Mouse (Mus musculus): Measurements from ENCODE around the gene Tenm4.

Gene Tenm4

DNA sequence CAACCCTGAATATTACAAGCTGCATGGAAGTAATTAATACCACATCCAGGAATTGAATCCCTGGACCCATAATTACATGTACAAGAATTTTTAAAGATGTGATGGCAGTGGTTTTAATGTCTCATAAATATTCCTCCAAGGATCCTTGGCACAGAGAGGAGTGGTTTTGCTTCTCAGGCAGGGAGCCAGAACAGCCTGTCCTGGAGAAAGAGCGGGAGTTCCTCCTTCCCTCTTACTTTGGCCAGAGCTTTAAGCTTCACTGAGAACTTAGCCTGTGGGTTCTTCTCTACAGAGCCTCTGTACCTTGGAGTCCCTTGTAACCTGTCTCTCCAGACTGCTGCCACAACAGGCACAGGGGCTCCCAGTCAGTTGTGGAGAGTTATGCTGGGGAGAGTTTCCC, 94.9 kb downstream of the Tenm4 start:
- no peak for TF ChIP-seq GATA4 (IDR thresholded peaks at IDR 0.05; ENCODE audit: insufficient replicate concordance, low read length)

DNA sequence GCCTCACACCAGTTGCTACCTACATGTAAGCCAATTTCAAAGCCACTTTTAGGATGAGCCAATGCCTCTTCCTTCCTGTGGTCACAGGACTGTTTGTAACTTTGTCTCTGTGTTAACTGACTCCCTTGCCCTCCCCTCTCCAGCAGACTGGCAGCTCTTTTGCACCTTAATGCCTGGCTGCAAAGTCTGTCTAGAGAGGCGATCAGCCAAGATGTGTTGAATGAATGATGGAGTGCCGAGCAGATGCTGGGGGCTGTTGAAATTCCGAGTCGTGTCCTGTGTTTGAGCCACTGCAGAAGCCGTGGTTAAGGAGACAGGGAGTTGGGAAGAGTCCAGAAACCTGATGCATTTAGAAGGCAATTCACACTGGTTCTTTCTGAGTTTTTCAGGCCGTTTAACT, 96.2 kb downstream of the Tenm4 start:
- TF ChIP-seq GATA4 (IDR thresholded peaks at IDR 0.05; ENCODE audit: insufficient replicate concordance, low read length): no peak

DNA sequence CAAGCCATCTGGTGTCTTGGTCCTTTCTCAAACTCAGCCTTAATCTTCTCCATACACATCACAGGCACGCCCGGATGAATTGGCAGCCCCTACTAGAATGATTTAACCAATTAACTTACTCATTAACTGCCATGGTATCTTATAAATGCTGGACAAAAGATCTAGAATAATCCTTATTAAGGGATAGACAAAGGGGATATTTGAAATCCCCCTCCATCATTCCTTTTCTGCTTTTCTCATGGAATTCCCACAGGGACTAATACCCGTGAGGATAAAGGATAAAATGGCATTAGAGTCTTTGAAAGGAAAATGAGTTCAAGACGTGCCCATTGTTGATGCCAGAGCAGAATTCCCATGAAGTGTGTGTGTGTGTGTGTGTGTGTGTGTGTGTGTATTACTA, 99.6 kb downstream of the Tenm4 start:
- TF ChIP-seq GATA4 (IDR thresholded peaks at IDR 0.05; ENCODE audit: insufficient replicate concordance, low read length): no peak

DNA sequence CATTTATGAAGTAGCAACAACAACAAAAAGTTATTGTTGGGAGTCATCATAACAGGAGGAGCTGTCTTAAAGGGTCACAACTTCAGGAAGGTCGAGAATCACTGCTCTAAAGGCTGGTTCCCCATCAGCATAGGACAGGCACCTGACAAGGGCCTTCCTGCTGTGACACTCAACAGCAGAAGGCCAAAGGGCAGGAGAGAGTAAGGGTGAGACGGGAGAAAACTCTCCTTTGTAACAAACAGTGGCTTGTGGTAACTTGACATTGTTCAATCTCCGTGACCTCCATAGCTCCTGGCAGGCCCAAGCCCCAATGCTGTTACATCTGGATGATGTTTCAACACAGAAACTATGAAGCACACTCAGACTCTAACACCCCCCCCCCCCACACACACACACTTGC, 101.0 kb downstream of the Tenm4 start:
- no peak for TF ChIP-seq GATA4 (IDR thresholded peaks at IDR 0.05; ENCODE audit: insufficient replicate concordance, low read length)

DNA sequence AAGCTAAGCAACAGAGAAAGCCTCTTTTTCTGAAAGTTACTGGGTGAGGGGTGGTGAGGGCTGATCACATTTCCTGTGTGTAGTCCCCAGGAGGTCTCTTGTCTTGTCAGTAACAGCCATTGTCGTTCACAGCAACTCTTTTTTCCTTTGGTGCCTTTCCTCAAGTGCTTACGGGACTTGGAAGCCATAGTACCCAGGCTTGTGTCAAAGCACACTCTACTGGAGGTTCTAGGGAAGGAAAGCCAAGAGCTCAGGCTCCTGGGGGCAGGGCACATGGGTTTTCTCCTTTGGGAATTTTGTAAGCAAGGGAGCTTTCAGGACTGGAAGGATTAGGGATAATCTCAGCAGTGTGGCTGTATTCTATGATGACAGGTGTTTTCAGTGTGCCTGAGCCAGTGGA, 103.4 kb downstream of the Tenm4 start:
- TF ChIP-seq GATA4 (IDR thresholded peaks at IDR 0.05; ENCODE audit: insufficient replicate concordance, low read length): no peak

DNA sequence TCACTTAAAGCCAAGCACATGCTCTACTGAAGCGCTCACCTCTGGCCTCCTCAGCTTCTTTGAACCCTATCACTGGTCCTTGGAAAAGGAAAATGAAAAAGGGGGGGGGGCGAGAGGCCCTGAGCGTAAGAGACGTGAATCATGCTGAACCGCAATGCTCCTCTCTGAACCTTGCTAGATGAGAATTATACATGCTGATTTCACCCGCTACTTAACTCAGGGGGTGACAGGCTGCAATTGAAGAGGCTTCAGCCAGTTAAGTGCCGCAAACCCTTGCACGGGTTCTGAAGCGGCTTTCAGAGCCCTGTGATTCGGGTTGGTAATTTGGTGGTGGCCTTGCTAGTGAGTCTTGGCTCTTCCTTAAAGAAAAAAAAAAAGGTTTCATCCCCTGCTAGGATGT, 106.5 kb downstream of the Tenm4 start:
- no peak for TF ChIP-seq GATA4 (IDR thresholded peaks at IDR 0.05; ENCODE audit: insufficient replicate concordance, low read length)

DNA sequence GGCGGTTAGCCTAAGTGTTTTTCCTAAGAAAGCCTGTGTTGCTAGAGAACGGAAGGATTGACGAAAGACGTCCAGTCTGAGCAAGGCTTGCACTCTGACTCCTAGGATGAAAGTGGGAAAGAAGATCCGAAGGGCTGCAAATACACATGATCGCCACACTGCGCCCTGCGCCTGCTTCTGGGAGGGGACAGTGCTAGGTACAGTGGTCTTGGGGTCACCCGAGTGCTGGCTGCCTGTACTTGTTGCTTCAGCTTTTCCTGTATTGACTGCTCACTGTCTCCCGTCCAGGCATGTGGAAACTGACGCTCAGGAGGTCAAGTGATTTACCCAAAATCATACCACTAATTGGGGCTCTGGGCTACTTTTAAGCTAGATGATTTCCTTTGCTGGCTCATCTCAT, 107.3 kb downstream of the Tenm4 start:
- TF ChIP-seq GATA4 (IDR thresholded peaks at IDR 0.05; ENCODE audit: insufficient replicate concordance, low read length): no peak

DNA sequence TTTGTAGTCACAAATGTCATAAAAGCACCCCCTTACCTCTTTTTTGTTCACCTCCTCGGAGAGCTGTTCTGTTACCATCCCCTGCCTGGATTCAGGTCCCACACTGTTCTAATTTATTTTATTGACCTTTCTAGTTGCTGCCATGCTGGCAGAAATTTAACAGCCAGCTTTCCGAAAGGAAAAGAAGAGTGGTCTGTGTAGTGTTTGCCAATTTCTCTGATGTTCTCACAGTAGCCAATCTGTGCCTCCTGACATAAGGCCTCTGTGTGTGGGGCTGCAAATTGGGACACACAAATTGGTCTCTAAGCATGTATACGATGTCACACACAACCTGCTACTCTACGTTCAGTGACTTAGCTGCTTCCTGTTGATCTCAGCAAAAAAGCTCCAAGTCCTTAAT, 109.7 kb downstream of the Tenm4 start:
- no peak for TF ChIP-seq GATA4 (IDR thresholded peaks at IDR 0.05; ENCODE audit: insufficient replicate concordance, low read length)

DNA sequence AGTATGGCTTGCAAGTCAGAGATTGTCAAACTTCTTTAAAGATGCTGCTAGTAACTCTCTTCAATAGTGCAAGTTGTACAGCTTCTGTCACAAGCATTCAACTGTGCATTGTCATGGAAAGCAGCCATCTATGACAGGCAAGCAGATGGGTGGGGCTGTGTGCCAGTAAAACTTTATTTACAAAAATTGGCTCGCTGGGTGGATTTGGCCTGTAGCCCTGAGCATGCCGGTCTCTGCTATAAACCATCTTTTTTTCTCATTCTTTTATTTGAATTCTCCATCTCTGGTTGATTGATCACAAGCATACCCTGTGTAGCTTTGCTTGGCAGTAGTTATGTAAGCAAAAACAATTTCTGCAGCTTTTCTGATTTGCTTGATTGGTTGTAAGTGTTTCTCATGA, 119.5 kb downstream of the Tenm4 start:
- no peak for TF ChIP-seq GATA4 (IDR thresholded peaks at IDR 0.05; ENCODE audit: insufficient replicate concordance, low read length)

DNA sequence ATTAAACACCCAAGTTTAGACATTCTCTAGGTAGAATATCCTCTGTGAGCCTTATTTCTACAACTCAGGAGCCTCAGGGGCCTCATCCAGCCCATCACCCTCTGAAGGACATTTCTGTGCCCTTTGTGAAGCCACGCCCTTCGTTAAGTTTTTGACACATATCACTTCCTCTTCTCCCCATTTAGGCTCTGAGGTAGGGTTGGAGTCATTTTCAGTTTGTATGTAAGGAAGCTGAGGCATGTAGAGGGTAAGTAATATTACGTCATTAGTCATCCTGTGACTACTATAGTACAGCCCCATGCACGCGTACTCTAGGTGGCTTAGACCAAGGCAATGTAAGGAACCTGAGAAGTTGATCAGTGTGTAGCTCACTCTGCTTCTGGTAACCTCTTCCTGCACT, 124.9 kb downstream of the Tenm4 start:
- no peak for TF ChIP-seq GATA4 (IDR thresholded peaks at IDR 0.05; ENCODE audit: insufficient replicate concordance, low read length)

DNA sequence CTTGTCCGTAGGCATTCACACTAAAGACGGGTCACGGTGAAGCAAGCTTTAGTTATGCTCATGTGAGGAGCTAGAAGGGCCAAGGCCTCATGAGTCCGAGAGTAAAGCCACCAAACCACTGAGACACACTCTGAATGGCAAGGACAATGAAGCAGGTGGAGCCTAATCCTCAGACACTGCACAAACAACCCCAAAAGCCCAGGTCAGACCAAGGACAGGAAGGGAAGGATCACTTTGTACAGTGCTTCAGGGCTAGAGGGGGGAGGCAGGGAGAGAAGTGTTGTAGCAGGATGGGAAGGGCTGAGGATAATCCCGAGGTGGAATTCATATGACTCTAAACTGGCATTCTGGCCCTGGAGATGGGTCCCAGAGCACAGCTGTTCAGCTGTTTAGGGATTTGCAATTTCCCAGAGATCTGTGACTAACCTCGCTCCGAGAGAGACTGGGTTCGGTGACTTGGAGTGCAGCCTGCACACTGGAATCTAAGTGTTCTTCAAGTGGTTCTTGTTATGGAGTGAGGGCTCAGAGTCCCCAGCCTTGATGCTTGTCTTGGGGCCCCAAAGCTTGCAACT, 129.9 kb downstream of the Tenm4 start:
- TF ChIP-seq GATA4 (IDR thresholded peaks at IDR 0.05; ENCODE audit: insufficient replicate concordance, low read length): no peak

DNA sequence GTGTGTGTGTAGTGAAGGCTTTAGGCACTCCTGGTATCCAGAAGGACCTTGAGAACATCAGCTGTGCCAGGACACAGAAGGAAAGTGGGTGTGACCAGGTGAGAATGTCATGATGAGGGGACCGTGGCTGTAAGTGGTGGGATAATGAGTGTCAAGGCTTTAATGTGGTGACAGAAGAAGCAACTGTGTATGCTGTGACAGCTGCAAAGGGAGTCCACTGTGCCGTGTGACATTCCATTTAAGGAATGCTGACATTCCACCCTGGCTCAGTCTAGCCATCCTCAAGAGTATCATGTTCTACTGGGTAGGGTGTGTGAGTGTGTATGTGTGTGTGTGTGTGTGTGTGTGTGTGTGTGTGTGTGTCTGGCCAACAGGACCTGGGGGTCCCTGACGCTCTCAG, 130.8 kb downstream of the Tenm4 start:
- no peak for TF ChIP-seq GATA4 (IDR thresholded peaks at IDR 0.05; ENCODE audit: insufficient replicate concordance, low read length)

DNA sequence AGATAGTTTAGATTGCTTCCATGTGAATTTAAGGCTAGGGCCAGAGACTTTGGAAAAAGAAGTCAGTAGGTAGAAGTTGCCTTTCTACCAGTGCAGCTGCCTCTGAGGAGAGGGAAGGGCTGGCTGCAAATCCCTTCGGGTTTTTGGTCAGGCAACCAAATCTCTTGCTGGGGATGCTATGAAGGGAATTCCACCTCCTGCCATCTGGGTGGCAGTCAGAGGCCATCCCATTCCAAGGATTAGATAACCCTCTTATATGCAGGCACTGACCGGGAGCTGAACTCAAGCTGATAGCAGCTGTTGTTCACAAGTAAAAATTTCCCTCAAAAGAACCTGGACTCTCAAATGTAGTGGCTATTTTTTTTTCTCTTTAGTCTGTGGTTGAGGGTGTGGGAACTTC, 132.9 kb downstream of the Tenm4 start:
- TF ChIP-seq GATA4 (IDR thresholded peaks at IDR 0.05; ENCODE audit: insufficient replicate concordance, low read length): no peak

DNA sequence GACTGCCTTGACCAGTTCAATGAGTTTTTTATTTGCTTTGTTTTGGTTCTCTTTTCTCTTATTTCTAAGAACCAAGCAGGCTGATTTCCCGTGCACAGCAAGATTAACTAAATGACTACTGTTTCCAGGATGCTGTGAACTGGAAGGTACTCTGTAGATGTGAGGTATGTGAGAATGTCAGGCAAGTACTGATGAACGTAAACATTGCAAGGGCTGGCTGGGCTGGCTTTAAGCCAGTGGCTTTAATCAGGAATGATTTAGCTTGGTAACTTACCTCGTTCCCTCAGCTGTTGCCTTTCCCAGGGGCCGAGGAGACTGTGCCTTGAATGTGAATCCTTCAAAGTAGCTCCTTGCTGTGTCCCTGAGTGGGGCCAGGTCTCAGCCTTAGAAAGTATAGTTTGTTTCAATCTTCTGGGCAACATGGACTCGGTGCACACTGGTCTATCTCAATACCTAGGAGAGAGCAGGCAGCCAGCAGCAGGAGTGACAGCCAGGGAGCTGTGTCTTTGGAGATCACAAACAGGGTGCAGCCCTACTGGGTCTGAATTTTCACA, 134.4 kb downstream of the Tenm4 start:
- TF ChIP-seq GATA4 (IDR thresholded peaks at IDR 0.05; ENCODE audit: insufficient replicate concordance, low read length): no peak

DNA sequence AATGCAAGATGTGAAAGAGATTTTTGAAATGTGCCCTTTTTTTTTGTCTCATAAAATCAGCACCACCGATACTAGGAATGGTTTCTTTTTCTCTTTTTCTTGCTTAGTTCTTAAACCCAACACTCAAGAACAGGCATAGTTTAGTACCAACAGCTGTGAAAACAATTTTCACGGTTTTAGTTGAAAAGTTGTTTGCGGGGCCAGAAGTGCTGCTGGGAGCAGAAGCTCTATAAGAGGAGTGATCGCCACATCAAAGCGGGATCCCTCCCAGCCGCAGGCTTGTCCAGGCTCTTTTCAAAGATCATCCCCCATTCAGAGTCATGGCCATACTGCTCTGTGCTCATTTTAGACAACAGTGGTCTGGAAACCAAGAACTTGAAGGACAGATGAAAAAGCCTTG, 137.1 kb downstream of the Tenm4 start:
- TF ChIP-seq GATA4 (IDR thresholded peaks at IDR 0.05; ENCODE audit: insufficient replicate concordance, low read length): no peak

DNA sequence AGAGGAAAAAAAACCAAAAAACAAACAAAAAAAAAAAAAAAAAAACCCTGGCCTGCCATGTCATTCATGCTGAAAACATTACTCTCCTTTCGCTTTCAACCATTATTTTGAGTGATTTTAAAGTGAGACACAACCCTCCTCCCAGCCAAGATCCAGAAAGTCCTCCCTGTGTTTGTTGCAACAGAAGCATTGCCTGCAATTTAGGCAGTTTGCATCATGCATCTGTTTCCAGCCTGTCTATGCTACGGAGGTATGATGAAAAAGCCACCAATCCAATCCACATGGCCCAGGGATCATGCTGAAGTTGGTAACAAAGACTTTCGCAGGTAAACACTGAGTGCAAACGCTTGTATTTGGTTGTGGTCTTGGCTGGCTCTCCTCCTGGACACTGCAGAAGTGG, 158.3 kb downstream of the Tenm4 start:
- no peak for TF ChIP-seq GATA4 (IDR thresholded peaks at IDR 0.05; ENCODE audit: insufficient replicate concordance, low read length)

DNA sequence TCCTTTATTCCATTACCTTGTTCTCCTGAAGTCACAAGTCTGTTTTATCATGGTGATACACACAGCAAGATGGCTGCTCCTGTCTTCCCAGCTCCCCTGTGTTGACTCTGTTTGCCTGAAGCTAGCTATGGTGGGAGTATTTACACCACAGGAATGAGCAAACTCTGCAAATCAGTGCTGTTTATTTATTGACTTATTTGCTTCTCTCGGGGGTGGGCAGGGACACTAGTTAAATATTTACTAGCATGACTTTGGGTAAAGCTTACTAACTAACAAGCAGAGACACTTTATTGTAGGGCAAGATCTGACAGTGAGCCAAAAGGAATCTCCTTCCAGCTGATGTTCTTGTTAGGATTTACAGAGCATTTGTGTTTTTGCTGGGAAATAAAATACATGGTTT, 160.1 kb downstream of the Tenm4 start:
- no peak for TF ChIP-seq GATA4 (IDR thresholded peaks at IDR 0.05; ENCODE audit: insufficient replicate concordance, low read length)
